Mouse (Mus musculus) myocyte (in vitro differentiated cells): ENCODE measurements around the gene E130311K13Rik. TPM values are rescaled to one million over a fixed set of nuclear protein-coding genes. Genes with fewer than 3 reads are reported as not detected.
A peak's percentile ranks its signal among the peaks of the same experiment; 100 is the strongest.

Source experiments
- H3K27me3 ChIP-seq: one replicate; pipeline ENCODE4 v1.6.1; 2011; ENCODE audit not compliant: control insufficient read depth, insufficient read depth, insufficient read length
- H3K36me3 ChIP-seq: one replicate; pipeline ENCODE4 v1.6.1; 2011; ENCODE audit not compliant: control insufficient read depth, insufficient read depth
- H3K4me2 ChIP-seq: one replicate; pipeline ENCODE4 v1.6.1; 2011; ENCODE audit warnings: low read depth, control low read depth
- H3K4me3 ChIP-seq: one replicate; pipeline ENCODE4 v1.5.1; 2011; ENCODE audit warnings: mild to moderate bottlenecking, control low read depth, moderate library complexity
- H3K79me2 ChIP-seq: one replicate; pipeline ENCODE4 v1.6.1; 2011; ENCODE audit not compliant: control insufficient read depth, insufficient read depth
- H3ac ChIP-seq: one replicate; pipeline ENCODE4 v1.6.1; 2011; ENCODE audit not compliant: control insufficient read depth, insufficient read length
- CEBPB ChIP-seq: IDR thresholded peaks from 2 replicates; pipeline ENCODE4 v1.6.1; 2011; ENCODE audit warnings: mild to moderate bottlenecking, moderate library complexity; ENCODE audit not compliant: poor library complexity, insufficient read depth, severe bottlenecking
- E2F4 ChIP-seq: IDR thresholded peaks from one replicate; pipeline ENCODE4 v1.6.1; 2011; ENCODE audit warnings: mild to moderate bottlenecking, control low read depth, moderate library complexity; ENCODE audit not compliant: insufficient read depth
- MAX ChIP-seq: IDR thresholded peaks from one replicate; pipeline ENCODE4 v1.6.1; 2011; ENCODE audit warnings: low read depth, mild to moderate bottlenecking, control low read depth
- MYOD1 ChIP-seq, 3 experiments: IDR thresholded peaks; one replicate each; pipeline ENCODE4 v1.6.1; 2011; ENCODE audit warnings: control low read depth in 2 of 3, low read depth in 2 of 3, mild to moderate bottlenecking in 2 of 3, moderate library complexity in 1 of 3; ENCODE audit not compliant: insufficient read length in 2 of 3, control insufficient read depth in 1 of 3
- MYOG ChIP-seq, 3 experiments: IDR thresholded peaks; one replicate each; pipeline ENCODE4 v1.6.1; 2011; ENCODE audit warnings: control low read depth in 2 of 3, low read depth in 2 of 3, mild to moderate bottlenecking in 2 of 3; ENCODE audit not compliant: insufficient read length in 2 of 3, control insufficient read depth in 1 of 3, insufficient read depth in 1 of 3
- POLR2A ChIP-seq: IDR thresholded peaks from one replicate; pipeline ENCODE4 v1.6.1; 2011; ENCODE audit warnings: low read depth, mild to moderate bottlenecking, control low read depth, moderate library complexity; ENCODE audit not compliant: insufficient read length
- POLR2AphosphoS2 ChIP-seq: IDR thresholded peaks from one replicate; pipeline ENCODE4 v1.6.1; 2011; ENCODE audit warnings: low read depth, control low read depth; ENCODE audit not compliant: insufficient read length
- REST ChIP-seq: IDR thresholded peaks from one replicate; pipeline ENCODE4 v1.6.1; 2011; ENCODE audit warnings: mild to moderate bottlenecking, control low read depth, moderate library complexity; ENCODE audit not compliant: insufficient read depth, insufficient read length
- SRF ChIP-seq: IDR thresholded peaks from one replicate; pipeline ENCODE4 v1.6.1; 2011; ENCODE audit warnings: low read depth; ENCODE audit not compliant: control insufficient read depth, insufficient read length
- TCF12 ChIP-seq: IDR thresholded peaks from one replicate; pipeline ENCODE4 v1.6.1; 2011; ENCODE audit warnings: mild to moderate bottlenecking, control low read depth; ENCODE audit not compliant: poor library complexity, insufficient read depth, severe bottlenecking
- TCF3 ChIP-seq: IDR thresholded peaks from one replicate; pipeline ENCODE4 v1.6.1; 2011; ENCODE audit warnings: low read depth, control low read depth; ENCODE audit not compliant: insufficient read length
- USF1 ChIP-seq: IDR thresholded peaks from one replicate; pipeline ENCODE4 v1.6.1; 2011; ENCODE audit warnings: low read depth, mild to moderate bottlenecking, control low read depth, moderate library complexity
- polyA plus RNA-seq: library from polyadenylated mRNA; unstranded; fragments of >200 nt; fragmentation: generic; extraction: Trizol; gene quantifications from one replicate; pipeline ENCODE4 v1.2.1, GENCODE M21; 2012; ENCODE audit warnings: missing spikeins

The E130311K13Rik gene
- 3.4 TPM for polyA plus RNA-seq

DNA sequence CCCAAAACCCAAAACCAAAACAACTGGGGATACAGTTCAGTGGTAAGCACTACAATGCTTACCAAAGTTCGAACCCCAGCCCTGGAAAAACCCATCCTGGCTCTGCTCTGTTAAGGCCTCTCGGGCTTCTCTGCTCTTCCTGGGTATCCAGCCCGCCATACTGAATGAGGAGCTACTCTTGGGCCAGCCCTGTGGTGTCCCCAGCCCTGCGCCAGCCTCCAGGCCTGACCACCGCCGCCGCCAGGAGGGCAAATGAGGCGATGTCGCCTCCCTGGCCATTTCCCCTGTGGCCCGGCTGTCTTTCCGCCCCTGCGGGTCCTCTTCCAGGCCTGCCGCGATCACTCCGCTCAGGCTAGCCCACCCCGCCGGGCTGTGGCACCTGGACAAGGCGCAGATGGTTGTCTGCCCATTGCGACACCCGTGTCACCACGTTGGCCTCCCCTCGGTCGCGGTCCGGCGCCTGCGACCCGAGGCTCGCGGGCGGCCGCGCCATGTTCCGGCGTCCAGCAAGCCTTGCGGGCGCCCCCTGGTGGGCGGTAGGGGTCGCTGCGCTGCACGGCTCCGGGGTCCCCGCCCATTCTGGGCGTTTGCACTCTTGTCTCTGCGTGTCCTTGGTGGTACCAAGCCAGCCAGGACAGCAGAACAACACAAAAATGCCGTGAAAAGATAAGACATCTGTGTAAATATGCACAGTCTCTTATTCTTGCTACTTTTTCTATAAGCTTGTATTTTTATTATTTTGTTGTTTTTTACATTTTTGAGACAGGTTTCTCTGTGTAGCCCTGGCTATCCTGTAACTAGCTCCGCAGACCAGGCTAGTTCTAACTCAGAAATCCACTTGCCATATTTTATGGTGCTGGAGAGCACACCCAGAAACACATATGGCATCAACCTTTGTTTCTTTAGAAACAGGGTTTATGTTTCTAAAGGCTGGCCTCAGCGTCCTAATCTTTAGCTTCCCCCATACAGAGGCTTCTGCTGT, at the start of gene E130311K13Rik:
TSS of gene E130311K13Rik (minus strand) at position 595 of the 982 bp plus-strand sequence.
- peak within 1 kb of the TSS; percentile 26 for H3K4me3 ChIP-seq
- no peaks in the 10 kb centered on the region for H3K27me3 ChIP-seq
- peak in 1 of 3 experiments; percentile 43 for TF ChIP-seq MYOG (IDR thresholded peaks at IDR 0.05; ENCODE audit: control insufficient read depth in 1 of 3, insufficient read depth in 1 of 3, insufficient read length in 2 of 3, low read depth in 2 of 3)
- TF ChIP-seq MYOD1 (IDR thresholded peaks at IDR 0.05; ENCODE audit: control insufficient read depth in 1 of 3, insufficient read length in 2 of 3, low read depth in 2 of 3): peak in 1 of 3 experiments; percentile 7
- 0 out of 2 replicates have a peak, but pooled peaks have one; percentile 27 for TF ChIP-seq CEBPB
- TF ChIP-seq SRF: no peak
- TF ChIP-seq POLR2AphosphoS2: peak; percentile 71
- TF ChIP-seq USF1: no peak
- TF ChIP-seq POLR2A: peak; percentile 83
- no peak for TF ChIP-seq REST
- H3K79me2 ChIP-seq: no peaks in the 10 kb centered on the region
- peak within 1 kb of the TSS; percentile 64 for H3K4me2 ChIP-seq
- H3K36me3 ChIP-seq: no peaks in the 10 kb centered on the region
- peak within 1 kb of the TSS; percentile 6 for H3ac ChIP-seq

DNA sequence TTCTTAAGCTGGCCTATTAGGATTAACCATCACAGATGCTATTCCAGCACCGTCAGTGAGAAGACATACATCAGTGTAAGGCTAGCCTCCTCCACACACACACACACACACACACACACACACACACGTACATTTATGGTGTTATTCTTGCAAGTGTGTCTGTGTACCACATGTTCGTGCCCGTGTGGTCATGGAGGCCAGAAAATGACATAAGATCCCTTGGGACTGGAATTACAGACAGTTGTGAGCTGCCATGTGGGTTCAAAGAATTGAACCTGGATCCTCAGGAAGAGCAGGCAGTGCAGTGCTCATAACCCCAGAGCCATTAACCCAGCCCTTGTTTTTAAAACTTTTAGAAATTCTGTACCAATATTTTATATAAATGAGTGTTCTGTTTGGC, 48.6 kb upstream of the E130311K13Rik start:
- TF ChIP-seq SRF (no peak), MYOG (IDR thresholded peaks at IDR 0.05; ENCODE audit: control insufficient read depth in 1 of 3, insufficient read depth in 1 of 3, insufficient read length in 2 of 3, low read depth in 2 of 3) (no peak), CEBPB (no peak), POLR2AphosphoS2 (no peak), TCF12 (no peak), MAX (no peak), E2F4 (no peak), POLR2A (no peak), REST (no peak), MYOD1 (IDR thresholded peaks at IDR 0.05; ENCODE audit: control insufficient read depth in 1 of 3, insufficient read length in 2 of 3, low read depth in 2 of 3) (no peak), TCF3 (no peak)
- H3ac ChIP-seq: no peak overlapping the region
- no peak overlapping the region for H3K4me2 ChIP-seq
- peaks cover 53% of the 10 kb centered on the region for H3K79me2 ChIP-seq
- H3K27me3 ChIP-seq: no peaks in the 10 kb centered on the region
- H3K36me3 ChIP-seq: peaks cover 21% of the 10 kb centered on the region
- H3K4me3 ChIP-seq: no peak overlapping the region

DNA sequence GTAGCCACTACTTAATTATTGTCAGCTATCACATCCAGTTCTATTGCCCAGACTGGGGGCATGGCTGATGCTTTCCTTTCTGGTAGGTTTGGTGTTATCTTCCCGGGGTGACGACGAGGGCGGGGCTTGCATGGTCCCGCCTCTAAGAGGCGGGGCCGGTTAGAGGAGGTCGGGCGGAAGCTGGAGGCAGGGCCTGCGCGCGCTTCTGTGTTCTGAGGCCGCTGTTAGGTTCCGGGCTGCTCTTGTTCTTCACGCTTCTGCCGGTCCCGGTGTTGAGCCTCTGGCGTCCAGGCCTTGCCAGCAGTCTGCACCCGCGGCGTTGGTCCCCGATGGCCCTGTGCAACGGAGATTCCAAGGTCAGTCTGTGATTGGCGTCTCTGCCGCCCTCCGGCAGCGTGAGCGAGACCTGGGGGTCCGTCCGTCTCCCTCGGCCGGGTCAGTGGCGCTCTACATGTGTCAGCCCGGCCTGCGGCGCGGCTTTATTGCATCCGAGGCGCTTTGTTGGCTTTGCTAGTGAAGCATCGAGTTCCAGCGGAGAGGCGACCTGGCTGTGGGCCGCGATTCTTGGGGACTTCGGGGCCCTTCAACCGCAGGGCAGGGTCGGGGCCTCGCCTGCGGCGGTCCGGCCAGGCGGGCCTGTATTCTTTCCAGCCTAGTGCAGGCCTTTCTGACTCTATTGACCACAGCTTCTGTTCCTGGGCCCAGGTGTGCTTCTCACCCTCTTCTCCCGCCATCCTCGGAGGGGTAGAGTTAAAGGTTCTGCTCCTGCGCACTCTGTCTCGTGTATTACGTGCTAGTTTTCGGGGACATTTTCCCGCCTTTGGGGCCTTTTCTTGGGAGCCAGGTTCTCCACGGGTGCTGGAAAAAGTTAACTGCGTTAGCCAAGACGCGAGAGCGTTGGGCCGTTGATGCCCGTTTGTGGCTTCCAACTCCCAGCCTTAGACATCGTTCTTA, 47.0 kb upstream of the E130311K13Rik start, which contains the start of gene Gmps:
TSS of gene Gmps (plus strand) at position 152 of the 954 bp plus-strand sequence.
- H3ac ChIP-seq: peak within 1 kb of the TSS; percentile 38

DNA sequence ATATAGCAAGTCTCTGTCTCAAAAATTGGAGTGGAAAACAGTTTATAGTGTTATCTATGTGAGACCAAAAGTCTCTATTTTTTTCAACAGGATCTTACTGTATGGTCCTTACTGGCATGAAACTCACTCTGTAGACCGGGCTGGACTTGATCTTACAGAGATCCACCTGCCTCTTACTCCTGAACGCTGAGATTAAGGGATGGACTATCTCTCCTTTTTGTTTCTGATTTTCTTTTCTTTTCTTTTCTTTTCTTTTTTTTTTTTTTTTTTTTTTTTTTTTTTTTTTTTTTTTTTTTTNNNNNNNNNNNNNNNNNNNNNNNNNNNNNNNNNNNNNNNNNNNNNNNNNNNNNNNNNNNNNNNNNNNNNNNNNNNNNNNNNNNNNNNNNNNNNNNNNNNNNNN, 36.7 kb upstream of the E130311K13Rik start:
- Histone ChIP-seq H3K36me3 (no peaks in the 10 kb centered on the region), H3ac (no peak overlapping the region), H3K27me3 (no peaks in the 10 kb centered on the region), H3K79me2 (peaks cover 30% of the 10 kb centered on the region), H3K4me3 (no peak overlapping the region), H3K4me2 (no peak overlapping the region)
- TF ChIP-seq MYOG (IDR thresholded peaks at IDR 0.05; ENCODE audit: control insufficient read depth in 1 of 3, insufficient read depth in 1 of 3, insufficient read length in 2 of 3, low read depth in 2 of 3): no peak
- TF ChIP-seq SRF: no peak
- no peak for TF ChIP-seq POLR2A
- no peak for TF ChIP-seq CEBPB

More for the DNA sequence above, 47.0 kb upstream of the E130311K13Rik start, which contains the start of gene Gmps:
- peaks cover 48% of the 10 kb centered on the region for H3K79me2 ChIP-seq
- peak; percentile 15 for TF ChIP-seq E2F4
- peak; percentile 41 for TF ChIP-seq SRF
- TF ChIP-seq POLR2AphosphoS2: peak; percentile 88
- TF ChIP-seq REST: no peak
- peak; percentile 84 for TF ChIP-seq POLR2A
- H3K4me2 ChIP-seq: peak within 1 kb of the TSS; percentile 87
- H3K36me3 ChIP-seq: peaks cover 8% of the 10 kb centered on the region
- H3K27me3 ChIP-seq: no peaks in the 10 kb centered on the region
- peak within 1 kb of the TSS; percentile 87 for H3K4me3 ChIP-seq
